Mouse (Mus musculus): ENCODE data around the gene Hnrnpr.

DNA sequence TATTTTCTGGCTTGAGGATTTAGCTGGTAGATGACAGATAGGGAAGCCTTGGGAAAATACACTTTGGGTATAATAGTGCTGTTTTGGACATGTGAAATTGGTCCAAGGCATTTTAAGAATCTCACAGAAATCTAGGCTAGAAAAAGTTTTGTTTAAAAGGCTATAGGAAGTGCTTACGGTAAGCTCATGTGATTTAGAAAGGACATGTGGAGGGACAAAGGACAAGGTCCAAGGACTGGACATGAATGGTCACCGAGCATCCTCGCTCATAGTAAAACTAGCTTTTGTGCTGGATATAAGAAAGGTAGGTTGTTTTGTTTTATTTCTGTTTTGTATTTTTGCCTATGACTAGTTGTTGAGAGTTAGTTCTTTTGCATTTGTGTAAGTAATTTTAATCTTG lies 21.0 kb downstream of the Hnrnpr start:
- TF ChIP-seq GATA1 (IDR thresholded peaks at IDR 0.05; ENCODE audit: low read length) (no peak), TAL1 (IDR thresholded peaks at IDR 0.05; ENCODE audit: low read length) (no peak)

All from erythroblast, embryonic 14.5 days (primary cell).